Mouse (Mus musculus) lung, embryonic 16.5 days (tissue): ENCODE data around the gene Padi1. TPM values are rescaled to one million over a fixed set of nuclear protein-coding genes. Genes with fewer than 3 reads are reported as not detected.

Experiments used
- ATAC-seq: fragments of 200-750 bp; cut with Nextera tagmentation; 2 replicates; pipeline ENCODE4 v1.8.0; 2017; ENCODE audit warnings: low read depth, mild to moderate bottlenecking, moderate library complexity
- H3K27ac ChIP-seq: fragments of 300-500 bp; sonication (generic); 2 replicates; pipeline ENCODE4 v1.5.1; 2014; ENCODE audit warnings: mild to moderate bottlenecking, control low read depth, low read length
- H3K27me3 ChIP-seq: fragments of 300-500 bp; sonication (generic); 2 replicates; pipeline ENCODE4 v1.6.1; 2014; ENCODE audit warnings: low read depth, low read length, mixed read lengths; ENCODE audit not compliant: control insufficient read depth, insufficient read depth
- H3K36me3 ChIP-seq: fragments of 300-500 bp; sonication (generic); 2 replicates; pipeline ENCODE4 v1.6.1; 2014; ENCODE audit warnings: low read length; ENCODE audit not compliant: control insufficient read depth, insufficient read depth
- H3K4me1 ChIP-seq: fragments of 300-500 bp; sonication (generic); replicated peaks from 2 replicates; pipeline ENCODE4 v1.6.1; 2014; ENCODE audit warnings: low read length, mixed read lengths; ENCODE audit not compliant: control insufficient read depth, insufficient read depth
- H3K4me2 ChIP-seq: fragments of 300-500 bp; sonication (generic); 2 replicates; pipeline ENCODE4 v1.6.1; 2014; ENCODE audit warnings: low read depth, low read length, control low read depth
- H3K4me3 ChIP-seq: fragments of 300-500 bp; sonication (generic); 2 replicates; pipeline ENCODE4 v1.5.1; 2014; ENCODE audit warnings: mild to moderate bottlenecking, low read length, control low read depth
- H3K9ac ChIP-seq: fragments of 300-500 bp; sonication (generic); 2 replicates; pipeline ENCODE4 v1.6.1; 2014; ENCODE audit warnings: low read length, control low read depth
- H3K9me3 ChIP-seq: fragments of 300-500 bp; sonication (generic); 2 replicates; pipeline ENCODE4 v1.6.1; 2016; ENCODE audit warnings: low read length; ENCODE audit not compliant: control insufficient read depth
- WGBS: fragments of 180-500 bp; shearing (Covaris S2); extraction: QIAGEN DNeasy Blood & Tissue Kit; methylation state at CpG from one replicate; pipeline ENCODE4 v1.1.7; 2014; 5-methylcytosine and 5-hydroxymethylcytosine counted together
- polyA plus RNA-seq: library from polyadenylated mRNA; unstranded; fragments of >200 nt; fragmentation: Nextera tagmentation; extraction: Ambion mirVana; gene quantifications from 2 replicates; pipeline ENCODE4 v1.2.1, GENCODE M21; 2015

Padi1 gene
- polyA plus RNA-seq, 1 experiment from 2014 or later: 0.21 TPM

DNA sequence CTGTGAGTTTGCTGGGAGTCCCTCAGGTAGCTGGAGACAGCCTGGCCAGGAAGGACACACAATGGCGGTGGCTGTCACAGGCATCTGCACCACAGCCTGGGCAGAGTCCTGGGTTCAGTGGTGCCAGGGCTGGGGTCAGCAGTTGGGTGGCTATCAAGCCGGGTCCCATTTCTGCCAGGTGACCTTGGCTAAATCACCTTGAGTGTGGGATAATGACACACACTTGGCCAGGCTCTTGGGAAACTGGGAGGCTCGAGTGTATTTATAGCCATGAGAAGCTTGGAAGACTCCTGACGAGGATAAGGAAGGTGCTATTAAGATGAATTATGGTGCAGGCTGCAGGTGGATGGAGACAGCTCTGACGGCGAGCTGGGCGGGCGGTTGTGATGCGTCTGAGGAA is 41.0 kb downstream of the Padi1 start:
- WGBS: 66% methylated on average over 9 of the region's 9 CpGs
- no peak overlapping the region for H3K9ac ChIP-seq
- ATAC-seq: no peak
- no peaks in the 10 kb centered on the region for H3K36me3 ChIP-seq
- no peak overlapping the region for H3K27ac ChIP-seq
- H3K4me1 ChIP-seq: no peaks in the 10 kb centered on the region
- no peaks in the 10 kb centered on the region for H3K27me3 ChIP-seq
- no peak overlapping the region for H3K4me3 ChIP-seq
- H3K9me3 ChIP-seq: no peaks in the 10 kb centered on the region
- no peak overlapping the region for H3K4me2 ChIP-seq

- H3K9ac ChIP-seq: no peak overlapping the region
- WGBS: 57% methylated on average over 3 of the region's 3 CpGs
- H3K4me3 ChIP-seq: no peak overlapping the region
- no peak overlapping the region for H3K27ac ChIP-seq
- no peak for ATAC-seq
- H3K4me1 ChIP-seq: no peaks in the 10 kb centered on the region
- H3K9me3 ChIP-seq: no peaks in the 10 kb centered on the region
- no peaks in the 10 kb centered on the region for H3K36me3 ChIP-seq
- no peak overlapping the region for H3K4me2 ChIP-seq
- H3K27me3 ChIP-seq: no peaks in the 10 kb centered on the region
Measured at GRCm38 (mm10) chr4:140801364-140801763, 44.2 kb downstream of the Padi1 start.

GRCm38 (mm10) chr4:140796786-140797185 is 48.8 kb downstream of the Padi1 start:
- H3K27ac ChIP-seq: no peak overlapping the region
- H3K4me3 ChIP-seq: no peak overlapping the region
- 72% methylated on average over 3 of the region's 3 CpGs for WGBS
- no peaks in the 10 kb centered on the region for H3K27me3 ChIP-seq
- H3K4me1 ChIP-seq: no peaks in the 10 kb centered on the region
- no peak overlapping the region for H3K4me2 ChIP-seq
- no peaks in the 10 kb centered on the region for H3K36me3 ChIP-seq
- H3K9ac ChIP-seq: no peak overlapping the region
- no peaks in the 10 kb centered on the region for H3K9me3 ChIP-seq
- no peak for ATAC-seq

DNA sequence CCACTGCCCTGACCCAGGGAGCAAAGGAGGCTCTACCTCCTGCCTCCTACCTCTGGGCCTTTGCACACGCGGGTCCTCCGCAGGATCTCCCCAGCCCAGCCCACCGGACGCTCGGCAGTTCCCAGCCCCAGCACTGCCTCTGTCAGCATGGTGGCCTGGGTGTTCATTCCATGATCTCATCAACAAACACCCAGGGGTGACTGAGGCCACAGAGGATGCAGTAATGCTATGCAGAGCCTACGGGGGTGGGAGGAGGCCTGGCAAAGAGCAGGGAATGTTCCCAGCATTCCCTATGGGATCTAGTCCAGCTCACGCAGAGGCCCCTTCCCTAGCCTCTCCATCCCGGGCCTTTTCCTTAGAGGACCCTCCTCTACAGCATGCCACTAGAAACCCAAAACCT is 50.9 kb downstream of the Padi1 start:
- peak; percentile 70 for ATAC-seq
- 59% methylated on average over 9 of the region's 9 CpGs for WGBS
- Histone ChIP-seq H3K9ac (no peak overlapping the region), H3K36me3 (no peaks in the 10 kb centered on the region), H3K4me1 (no peaks in the 10 kb centered on the region), H3K4me2 (no peak overlapping the region), H3K9me3 (no peaks in the 10 kb centered on the region), H3K27me3 (no peaks in the 10 kb centered on the region), H3K27ac (no peak overlapping the region), H3K4me3 (no peak overlapping the region)

- Histone ChIP-seq H3K27me3 (no peaks in the 10 kb centered on the region), H3K9me3 (no peaks in the 10 kb centered on the region), H3K4me2 (no peak overlapping the region), H3K4me3 (no peak overlapping the region), H3K4me1 (no peaks in the 10 kb centered on the region), H3K27ac (no peak overlapping the region), H3K9ac (no peak overlapping the region), H3K36me3 (no peaks in the 10 kb centered on the region)
- ATAC-seq: no peak
- whole genome bisulfite sequencing: 65% methylated on average over 9 of the region's 9 CpGs
Measured at GRCm38 (mm10) chr4:140793795-140794194, 51.8 kb downstream of the Padi1 start.

GRCm38 (mm10) chr4:140792584-140792983 is 53.0 kb downstream of the Padi1 start:
- 79% methylated on average over 7 of the region's 7 CpGs for WGBS
- no peaks in the 10 kb centered on the region for H3K4me1 ChIP-seq
- ATAC-seq: no peak
- H3K4me3 ChIP-seq: no peak overlapping the region
- no peaks in the 10 kb centered on the region for H3K9me3 ChIP-seq
- no peak overlapping the region for H3K9ac ChIP-seq
- H3K27me3 ChIP-seq: no peaks in the 10 kb centered on the region
- H3K4me2 ChIP-seq: no peak overlapping the region
- H3K27ac ChIP-seq: no peak overlapping the region
- no peaks in the 10 kb centered on the region for H3K36me3 ChIP-seq

- H3K27ac ChIP-seq: no peak overlapping the region
- H3K4me1 ChIP-seq: no peaks in the 10 kb centered on the region
- H3K9me3 ChIP-seq: no peaks in the 10 kb centered on the region
- 79% methylated on average over 16 of the region's 16 CpGs for WGBS
- H3K4me2 ChIP-seq: no peak overlapping the region
- H3K4me3 ChIP-seq: no peak overlapping the region
- H3K27me3 ChIP-seq: no peaks in the 10 kb centered on the region
- H3K9ac ChIP-seq: no peak overlapping the region
- no peak for ATAC-seq
- no peaks in the 10 kb centered on the region for H3K36me3 ChIP-seq
Measured at GRCm38 (mm10) chr4:140791071-140791470, 54.5 kb downstream of the Padi1 start.

DNA sequence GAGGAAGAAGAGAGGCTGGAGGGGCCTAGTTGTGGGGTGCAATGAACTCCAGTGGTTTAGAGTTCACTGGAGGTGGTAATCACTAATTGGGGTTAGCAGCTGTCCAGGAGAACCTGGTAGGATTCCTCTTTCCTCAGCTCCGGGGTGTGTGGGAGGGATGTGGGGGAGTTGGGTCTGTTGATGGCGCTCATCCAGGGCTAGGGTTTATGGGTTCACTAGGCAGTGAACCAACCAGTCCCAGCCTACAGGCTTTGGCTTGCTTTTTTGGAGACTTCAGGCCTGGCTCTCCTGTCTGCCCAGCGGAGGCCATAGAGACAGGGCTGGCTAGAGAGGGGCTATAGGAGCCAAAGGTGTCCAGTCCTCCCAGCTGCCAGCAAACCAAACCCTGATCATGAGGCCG is 55.6 kb downstream of the Padi1 start:
- ATAC-seq: no peak
- Histone ChIP-seq H3K4me1 (no peaks in the 10 kb centered on the region), H3K27ac (no peak overlapping the region), H3K4me2 (no peak overlapping the region), H3K27me3 (no peaks in the 10 kb centered on the region), H3K9ac (no peak overlapping the region), H3K4me3 (no peak overlapping the region), H3K36me3 (no peaks in the 10 kb centered on the region), H3K9me3 (no peaks in the 10 kb centered on the region)
- WGBS: 80% methylated on average over 4 of the region's 4 CpGs

DNA sequence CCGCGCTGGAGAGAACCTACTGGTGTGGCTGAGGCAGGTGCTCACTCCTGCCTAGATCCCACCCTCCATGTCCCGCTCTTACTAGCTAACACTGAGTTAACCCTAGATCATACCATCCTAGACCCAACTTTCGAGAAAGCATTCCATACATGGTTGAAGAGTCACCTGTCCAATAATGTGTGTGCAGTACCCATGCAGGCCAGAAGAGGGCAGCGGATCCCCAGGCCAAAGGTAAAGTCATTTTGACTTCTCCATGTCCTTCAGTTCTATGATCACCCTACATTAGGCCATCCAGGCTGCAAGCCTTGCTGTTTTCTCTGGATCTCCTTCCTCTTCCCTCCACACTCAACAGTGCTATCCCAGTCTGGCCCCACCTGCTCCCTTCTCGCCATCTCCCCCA is 56.6 kb downstream of the Padi1 start:
- H3K27me3 ChIP-seq: no peaks in the 10 kb centered on the region
- no peak for ATAC-seq
- H3K9ac ChIP-seq: no peak overlapping the region
- WGBS: 47% methylated on average over 6 of the region's 6 CpGs
- no peak overlapping the region for H3K27ac ChIP-seq
- no peak overlapping the region for H3K4me3 ChIP-seq
- no peak overlapping the region for H3K4me2 ChIP-seq
- H3K9me3 ChIP-seq: no peaks in the 10 kb centered on the region
- H3K36me3 ChIP-seq: no peaks in the 10 kb centered on the region
- no peaks in the 10 kb centered on the region for H3K4me1 ChIP-seq

GRCm38 (mm10) chr4:140788264-140788663 is 57.3 kb downstream of the Padi1 start:
- Histone ChIP-seq H3K9me3 (no peaks in the 10 kb centered on the region), H3K4me1 (no peaks in the 10 kb centered on the region), H3K27ac (no peak overlapping the region), H3K4me3 (no peak overlapping the region), H3K4me2 (no peak overlapping the region), H3K36me3 (no peaks in the 10 kb centered on the region), H3K9ac (no peak overlapping the region), H3K27me3 (no peaks in the 10 kb centered on the region)
- no peak for ATAC-seq
- WGBS: 72% methylated on average over 6 of the region's 6 CpGs
